Mouse (Mus musculus) embryonic facial prominence, embryonic 10.5 days (tissue): ENCODE data around the gene Csnk1e. TPM values are rescaled to one million over a fixed set of nuclear protein-coding genes. Genes with fewer than 3 reads are reported as not detected.
A peak's percentile ranks its signal among the peaks of the same experiment; 100 is the strongest.

Source experiments
- DNase-seq: peaks from one replicate; pipeline ENCODE4 v3.0.0-alpha.2; 2017; ENCODE audit warnings: low spot score
- H3K27ac ChIP-seq: fragments of 300-500 bp; sonication (generic); replicated peaks from 2 replicates; pipeline ENCODE4 v1.5.1; 2016; ENCODE audit warnings: mild to moderate bottlenecking
- H3K27me3 ChIP-seq: fragments of 300-500 bp; sonication (generic); replicated peaks from 2 replicates; pipeline ENCODE4 v1.6.1; 2016; ENCODE audit warnings: low read depth, mild to moderate bottlenecking; ENCODE audit not compliant: poor library complexity, severe bottlenecking
- H3K36me3 ChIP-seq: fragments of 300-500 bp; sonication (generic); replicated peaks from 2 replicates; pipeline ENCODE4 v1.6.1; 2016; ENCODE audit warnings: mild to moderate bottlenecking, moderate library complexity
- H3K4me1 ChIP-seq: fragments of 300-500 bp; sonication (generic); 2 replicates; pipeline ENCODE4 v1.6.1; 2016
- H3K4me3 ChIP-seq: fragments of 300-500 bp; sonication (generic); 2 replicates; pipeline ENCODE4 v1.5.1; 2016; ENCODE audit warnings: mild to moderate bottlenecking, moderate library complexity
- H3K9me3 ChIP-seq: fragments of 300-500 bp; sonication (generic); 2 replicates; pipeline ENCODE4 v1.6.1; 2016; ENCODE audit warnings: mild to moderate bottlenecking
- WGBS: fragments of 180-500 bp; shearing (Covaris S2); methylation state at CpG from one replicate; pipeline ENCODE4 v1.1.7; 2016; 5-methylcytosine and 5-hydroxymethylcytosine counted together
- polyA plus RNA-seq: library from polyadenylated mRNA; unstranded; fragments of >200 nt; fragmentation: Nextera tagmentation; extraction: Ambion mirVana; gene quantifications from 2 replicates; pipeline ENCODE4 v1.2.1, GENCODE M21; 2016

The Csnk1e gene
- polyA plus RNA-seq, 1 experiment from 2014 or later = 143 TPM

DNA sequence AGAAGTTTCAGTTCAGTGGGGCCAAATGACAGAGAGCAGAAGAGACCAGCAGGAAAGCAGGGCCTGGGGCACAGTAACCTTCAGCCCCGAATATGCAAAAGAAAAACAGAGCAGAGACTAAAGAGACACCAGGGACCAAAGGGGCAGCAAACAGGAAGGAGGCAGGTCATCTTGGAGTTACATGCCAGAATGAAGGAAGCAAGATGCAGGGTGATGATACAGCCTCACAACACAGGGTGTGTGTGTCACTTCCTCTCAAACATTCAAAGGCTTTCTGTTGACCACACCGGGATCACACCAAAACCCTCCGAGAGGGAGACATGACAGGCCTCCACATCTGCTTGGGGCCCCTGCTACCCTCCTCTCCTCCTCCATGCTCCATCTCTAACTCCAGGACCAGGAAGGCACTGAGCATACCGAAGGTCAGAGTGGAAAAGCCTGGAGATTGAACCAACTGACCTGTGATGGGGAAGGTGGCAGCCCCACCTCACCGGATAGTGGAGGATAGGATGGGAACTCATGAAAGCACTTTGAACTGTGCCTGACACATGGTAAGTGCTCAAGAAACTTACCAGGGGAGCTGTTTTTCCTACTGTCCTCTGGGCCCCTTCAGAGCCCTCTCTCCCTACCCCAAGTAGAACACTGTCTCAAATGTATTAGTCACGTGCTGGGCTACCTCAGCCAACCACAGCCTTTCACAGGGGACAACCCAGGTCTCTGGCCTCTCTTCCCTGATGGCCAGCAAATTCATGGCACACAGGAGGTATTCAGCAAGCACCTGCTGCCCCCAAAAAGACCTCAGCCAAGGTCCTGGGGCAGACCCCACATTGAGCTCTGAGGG lies 55.0 kb downstream of the Csnk1e start:
- Histone ChIP-seq H3K36me3 (peaks cover 25% of the 10 kb centered on the region), H3K27me3 (peaks cover 17% of the 10 kb centered on the region), H3K9me3 (no peaks in the 10 kb centered on the region), H3K4me1 (peaks cover 55% of the 10 kb centered on the region), H3K27ac (peak overlapping the region; percentile 51; the same call in 1 of the 2 replicates), H3K4me3 (peak overlapping the region; percentile 95)
- no peak for DNase-seq
- WGBS = 40% methylated on average over 6 of the region's 6 CpGs

- Histone ChIP-seq H3K27me3 (peaks cover 11% of the 10 kb centered on the region), H3K9me3 (no peaks in the 10 kb centered on the region), H3K4me3 (0 out of 2 replicates have a peak overlapping the region, but pooled peaks have one; percentile 95), H3K27ac (0 out of 2 replicates have a peak overlapping the region, but pooled peaks have one; percentile 21), H3K4me1 (peaks cover 60% of the 10 kb centered on the region), H3K36me3 (peaks cover 25% of the 10 kb centered on the region)
- 76% methylated on average over 14 of the region's 14 CpGs for WGBS
- DNase-seq = no peak
Measured at GRCm38 (mm10) chr15:79399231-79400052, 55.9 kb downstream of the Csnk1e start.

- DNase-seq = no peak
- peaks cover 62% of the 10 kb centered on the region for H3K4me1 ChIP-seq
- H3K27me3 ChIP-seq = 0 out of 2 replicates have a peak, but pooled peaks cover 4% of the 10 kb centered on the region
- H3K9me3 ChIP-seq = no peaks in the 10 kb centered on the region
- WGBS = 85% methylated on average over 11 of the region's 11 CpGs
- no peak overlapping the region for H3K4me3 ChIP-seq
- peaks cover 29% of the 10 kb centered on the region for H3K36me3 ChIP-seq
- H3K27ac ChIP-seq = no peak overlapping the region
Measured at GRCm38 (mm10) chr15:79396736-79397135, 58.6 kb downstream of the Csnk1e start.

DNA sequence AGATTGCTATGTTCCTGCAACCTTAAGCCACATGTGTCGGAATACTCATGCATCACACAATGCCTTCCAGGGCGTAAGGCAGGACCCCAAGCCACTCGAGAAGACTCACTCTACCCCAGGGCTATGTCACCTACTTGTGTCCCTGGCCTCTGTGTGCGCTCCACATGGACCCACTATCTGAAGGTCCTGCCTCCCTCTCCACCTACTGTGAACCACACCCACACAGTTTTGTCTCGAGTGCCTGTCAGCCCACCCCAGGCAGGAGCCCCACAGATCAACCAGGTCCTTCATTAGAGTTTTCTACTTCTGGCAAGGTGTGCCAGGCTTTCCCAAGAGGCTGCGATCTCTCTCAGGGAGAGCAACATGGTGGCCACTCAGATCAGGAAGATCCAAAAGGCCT lies 60.1 kb downstream of the Csnk1e start:
- 87% methylated on average over 6 of the region's 6 CpGs for WGBS
- Histone ChIP-seq H3K4me1 (peaks cover 58% of the 10 kb centered on the region), H3K27ac (no peak overlapping the region), H3K9me3 (no peaks in the 10 kb centered on the region), H3K36me3 (peaks cover 34% of the 10 kb centered on the region), H3K27me3 (0 out of 2 replicates have a peak, but pooled peaks cover 4% of the 10 kb centered on the region), H3K4me3 (no peak overlapping the region)
- DNase-seq = no peak

- Histone ChIP-seq H3K4me3 (no peak overlapping the region), H3K4me1 (peaks cover 58% of the 10 kb centered on the region), H3K27ac (no peak overlapping the region), H3K9me3 (no peaks in the 10 kb centered on the region), H3K27me3 (0 out of 2 replicates have a peak, but pooled peaks cover 4% of the 10 kb centered on the region), H3K36me3 (peaks cover 34% of the 10 kb centered on the region)
- WGBS = 75% methylated on average over 4 of the region's 4 CpGs
- DNase-seq = no peak
Measured at GRCm38 (mm10) chr15:79394842-79395241, 60.5 kb downstream of the Csnk1e start.

DNA sequence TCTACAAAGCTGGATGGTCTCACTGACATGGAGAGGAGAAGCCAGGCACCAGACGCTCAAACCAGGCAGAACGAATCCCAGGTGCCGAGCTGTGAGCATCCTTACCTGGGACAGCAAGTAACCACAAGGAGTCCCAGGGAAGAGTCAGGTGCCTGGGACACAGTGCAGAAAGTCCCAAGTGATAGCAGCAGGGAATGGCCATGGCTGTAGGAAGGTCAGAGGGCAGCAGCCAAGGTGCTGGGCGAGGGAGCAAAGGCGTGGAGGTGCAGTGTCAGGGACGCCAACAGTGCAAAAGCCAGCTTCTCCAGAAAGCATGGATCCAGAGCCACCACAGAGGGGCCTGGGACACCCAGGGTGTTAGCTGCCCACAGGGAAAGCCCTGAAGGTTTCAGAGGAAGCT lies 62.3 kb downstream of the Csnk1e start:
- Histone ChIP-seq H3K9me3 (no peaks in the 10 kb centered on the region), H3K27ac (0 out of 2 replicates have a peak overlapping the region, but pooled peaks have one; percentile 21), H3K4me3 (no peak overlapping the region), H3K27me3 (0 out of 2 replicates have a peak, but pooled peaks cover 4% of the 10 kb centered on the region), H3K4me1 (peaks cover 55% of the 10 kb centered on the region), H3K36me3 (peaks cover 29% of the 10 kb centered on the region)
- DNase-seq = no peak
- WGBS = 76% methylated on average over 6 of the region's 6 CpGs

DNA sequence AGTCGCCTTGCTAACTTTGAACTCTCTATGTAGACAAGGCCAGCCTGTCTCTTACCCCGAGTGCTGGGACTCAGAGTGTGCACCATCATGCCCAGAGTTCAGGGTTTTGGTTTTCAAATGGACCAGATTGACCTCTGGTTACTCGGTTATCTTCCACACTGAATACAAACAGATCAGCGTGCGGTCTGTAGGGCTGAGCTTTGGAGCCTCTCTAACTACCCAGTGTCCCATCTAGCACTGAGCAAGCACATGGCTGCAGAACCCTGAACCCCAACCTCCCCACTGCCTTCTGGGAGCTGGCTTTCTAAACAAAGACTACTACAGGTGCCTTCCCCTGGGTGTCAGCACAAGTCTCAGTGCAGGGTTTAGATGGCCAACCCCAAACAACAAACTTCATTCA lies 62.8 kb downstream of the Csnk1e start:
- peak overlapping the region; percentile 45; the same call in 1 of the 2 replicates for H3K27ac ChIP-seq
- 0 out of 2 replicates have a peak, but pooled peaks cover 4% of the 10 kb centered on the region for H3K27me3 ChIP-seq
- H3K36me3 ChIP-seq = peaks cover 24% of the 10 kb centered on the region
- H3K4me3 ChIP-seq = no peak overlapping the region
- no peak for DNase-seq
- WGBS = 89% methylated on average over 5 of the region's 5 CpGs
- peaks cover 55% of the 10 kb centered on the region for H3K4me1 ChIP-seq
- no peaks in the 10 kb centered on the region for H3K9me3 ChIP-seq

DNA sequence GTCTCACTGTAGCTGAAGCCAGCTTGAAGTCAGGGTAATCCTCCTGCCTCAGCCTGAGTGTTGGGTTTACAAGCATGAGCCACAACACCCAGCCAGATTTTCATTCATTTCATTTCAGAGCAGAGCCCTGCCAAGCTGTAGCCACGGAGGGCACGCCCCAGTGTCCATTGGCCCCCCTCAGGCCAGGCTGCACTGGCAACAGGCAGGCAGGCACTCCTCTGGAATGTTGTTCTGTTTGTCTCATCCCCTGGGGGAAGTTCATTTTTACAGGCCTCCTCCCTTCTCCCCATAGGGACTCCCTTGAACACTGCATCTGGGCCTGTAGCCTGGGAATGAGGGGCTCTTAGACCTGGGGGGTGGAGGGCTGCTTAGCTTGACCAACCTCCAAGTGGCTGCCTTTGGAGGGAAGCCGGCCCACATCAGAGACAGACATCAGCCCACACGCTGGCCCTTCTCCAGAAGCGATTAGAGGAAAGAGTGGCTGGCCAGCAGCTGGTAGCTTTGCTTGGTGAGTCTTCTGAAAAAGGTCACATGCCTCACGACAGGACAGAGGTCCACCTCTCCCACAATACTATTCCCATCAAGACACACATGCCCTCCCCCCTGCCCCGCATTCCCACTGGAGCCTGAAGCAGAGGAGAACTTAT lies 63.8 kb downstream of the Csnk1e start:
- H3K27ac ChIP-seq = peak overlapping the region; percentile 52
- H3K4me3 ChIP-seq = no peak overlapping the region
- peaks cover 17% of the 10 kb centered on the region; the same call in 1 of the 2 replicates for H3K36me3 ChIP-seq
- H3K27me3 ChIP-seq = 0 out of 2 replicates have a peak, but pooled peaks cover 4% of the 10 kb centered on the region
- H3K9me3 ChIP-seq = no peaks in the 10 kb centered on the region
- H3K4me1 ChIP-seq = peaks cover 55% of the 10 kb centered on the region
- DNase-seq = no peak
- WGBS = 59% methylated on average over 7 of the region's 7 CpGs

DNA sequence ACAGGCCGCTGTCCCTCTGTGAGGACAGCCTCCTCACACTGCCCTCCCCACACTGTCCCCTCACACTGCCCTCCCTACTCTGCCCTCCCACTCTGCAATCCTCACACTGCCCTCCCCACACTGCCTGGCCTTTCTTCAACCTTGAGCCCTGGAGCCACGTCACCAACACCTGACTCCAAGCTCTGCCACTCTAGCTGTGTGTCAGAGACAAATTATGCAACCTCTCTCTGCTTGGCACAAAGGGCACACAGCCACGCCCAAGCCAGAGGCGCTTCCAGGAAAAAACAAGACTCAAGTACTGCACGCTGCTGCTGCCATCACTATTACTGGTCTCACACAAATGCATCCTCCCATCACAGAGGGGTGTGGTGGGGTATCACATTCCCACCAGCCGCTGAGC lies 64.9 kb downstream of the Csnk1e start:
- 87% methylated on average over 6 of the region's 6 CpGs for WGBS
- no peaks in the 10 kb centered on the region for H3K9me3 ChIP-seq
- H3K4me3 ChIP-seq = no peak overlapping the region
- no peak overlapping the region for H3K27ac ChIP-seq
- no peak for DNase-seq
- peaks cover 8% of the 10 kb centered on the region; the same call in 1 of the 2 replicates for H3K36me3 ChIP-seq
- H3K27me3 ChIP-seq = 0 out of 2 replicates have a peak, but pooled peaks cover 4% of the 10 kb centered on the region
- H3K4me1 ChIP-seq = peaks cover 55% of the 10 kb centered on the region

- Histone ChIP-seq H3K9me3 (no peaks in the 10 kb centered on the region), H3K4me3 (no peak overlapping the region), H3K27me3 (no peaks in the 10 kb centered on the region), H3K36me3 (peaks cover 16% of the 10 kb centered on the region; the same call in 1 of the 2 replicates), H3K4me1 (peaks cover 37% of the 10 kb centered on the region), H3K27ac (no peak overlapping the region)
- no peak for DNase-seq
- WGBS = 75% methylated on average over 6 of the region's 6 CpGs
Measured at GRCm38 (mm10) chr15:79388171-79388570, 67.2 kb downstream of the Csnk1e start.

DNA sequence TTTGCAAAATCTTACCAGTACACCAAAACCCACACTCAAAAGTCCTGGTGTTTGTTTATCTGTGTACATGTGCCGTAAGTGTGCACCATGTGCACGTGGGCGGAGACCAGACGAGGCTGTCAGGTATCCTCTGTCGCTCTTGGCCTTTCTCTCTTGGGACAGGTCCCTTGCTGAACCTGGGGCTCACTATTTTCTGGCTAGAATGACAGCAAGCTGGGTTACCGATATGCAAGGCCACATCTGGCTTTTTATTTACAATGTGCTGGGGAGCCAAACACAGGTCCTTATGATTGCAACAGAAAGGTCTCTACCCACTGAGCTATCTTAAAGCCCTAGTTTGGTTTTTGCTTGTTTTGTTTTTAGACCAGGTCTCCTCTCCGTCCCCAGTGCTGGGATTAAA lies 67.8 kb downstream of the Csnk1e start:
- H3K4me3 ChIP-seq = no peak overlapping the region
- H3K9me3 ChIP-seq = no peaks in the 10 kb centered on the region
- H3K27me3 ChIP-seq = no peaks in the 10 kb centered on the region
- peaks cover 14% of the 10 kb centered on the region; the same call in 1 of the 2 replicates for H3K36me3 ChIP-seq
- WGBS = 88% methylated on average over 7 of the region's 7 CpGs
- no peak overlapping the region for H3K27ac ChIP-seq
- H3K4me1 ChIP-seq = peaks cover 33% of the 10 kb centered on the region
- no peak for DNase-seq

DNA sequence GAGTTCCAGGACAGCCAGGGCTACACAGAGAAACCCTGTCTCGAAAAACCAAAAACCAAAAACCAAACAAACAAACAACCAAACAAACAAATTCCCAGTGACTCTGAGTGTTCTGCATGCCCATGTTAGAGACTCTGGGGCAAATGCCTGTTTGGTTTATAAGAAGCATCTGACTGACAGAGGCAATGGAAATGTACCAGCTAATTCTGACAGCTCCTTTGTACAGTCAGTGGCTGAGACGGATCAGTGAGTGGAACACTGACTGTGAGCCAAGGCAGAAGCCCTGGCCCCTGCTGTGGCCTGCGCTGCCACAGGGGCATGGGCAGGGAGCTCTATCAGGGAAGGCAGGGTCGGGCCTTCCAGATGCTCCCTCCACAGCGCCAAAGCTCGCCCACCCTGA lies 68.3 kb downstream of the Csnk1e start:
- Histone ChIP-seq H3K27ac (no peak overlapping the region), H3K27me3 (no peaks in the 10 kb centered on the region), H3K9me3 (no peaks in the 10 kb centered on the region), H3K36me3 (peaks cover 14% of the 10 kb centered on the region; the same call in 1 of the 2 replicates), H3K4me3 (no peak overlapping the region), H3K4me1 (peaks cover 28% of the 10 kb centered on the region)
- no peak for DNase-seq
- WGBS = 72% methylated on average over 6 of the region's 6 CpGs
